Mouse (Mus musculus): Measurements from ENCODE around the gene Med9.

DNA sequence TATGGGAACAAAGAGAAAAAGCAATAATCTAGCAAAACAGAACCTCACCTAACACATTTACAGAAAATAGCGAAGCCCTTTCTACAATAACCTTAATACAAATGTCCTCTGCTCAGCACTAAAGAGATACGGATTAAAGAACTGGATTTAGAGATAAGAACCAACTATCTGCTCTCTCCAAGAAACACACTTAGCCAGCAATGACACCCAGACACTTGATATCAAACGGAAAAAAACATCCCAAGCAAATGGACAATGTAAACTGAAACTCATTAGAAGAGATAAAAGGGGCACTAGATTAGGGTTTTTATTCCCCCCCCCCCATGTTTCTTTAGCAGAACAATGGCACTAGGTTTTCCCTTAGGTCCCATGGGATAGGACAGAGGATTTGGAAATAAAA, 28.6 kb upstream of the Med9 start:
- TF ChIP-seq CTCF (conservative IDR thresholded peaks at IDR 0.05; ENCODE audit: low read length) (no peak), NANOG (IDR thresholded peaks at IDR 0.05; ENCODE audit: borderline replicate concordance, low read length) (no peak), POU5F1 (IDR thresholded peaks at IDR 0.05; ENCODE audit: borderline replicate concordance, low read length) (no peak)

Data from E14TG2a.4 (cell line).